ENCODE assay signal across 9 mouse cellular contexts in genomic region chr10:110372724-110373455, GRCm38 (mm10).
DNase-seq lines count a peak whose midpoint lies in the region; ATAC-seq and TF ChIP-seq lines count a peak whose summit lies in the region.
"Had no signal": no experiment of that assay in that cellular context is flagged by ENCODE, and none has a peak within 500 bp of the region (broad histone marks: within the 10 kb centered on the region; RNA-seq: fewer than 3 reads in every experiment).

No protein-coding gene starts in this region.

- no peak overlapping the region for H3K4me3 ChIP-seq in forebrain, embryonic 11.5 days (ENCODE audit: low read depth, low read length)
- no peak overlapping the region for H3K4me3 ChIP-seq in forebrain, embryonic 10.5 days
- no peak overlapping the region for H3K4me3 ChIP-seq in lung, embryonic 14.5 days (ENCODE audit: low read depth, low read length)
- no peak overlapping the region for H3K4me3 ChIP-seq in hindbrain, embryonic 13.5 days
- no peak overlapping the region for H3K4me3 ChIP-seq in neural tube, embryonic 14.5 days (ENCODE audit: low read depth, low read length)
- H3K4me3 ChIP-seq: heart, adult 2 months had no signal

- WGBS in forebrain, embryonic 11.5 days = 58% methylated on average over 11 of the region's 11 CpGs
- 75% methylated on average over 11 of the region's 11 CpGs for WGBS in forebrain, embryonic 10.5 days
- 56% methylated on average over 11 of the region's 11 CpGs for WGBS in lung, embryonic 14.5 days
- 36% methylated on average over 11 of the region's 11 CpGs for WGBS in hindbrain, embryonic 13.5 days
- 32% methylated on average over 11 of the region's 11 CpGs for WGBS in neural tube, embryonic 14.5 days

- no peaks in the 10 kb centered on the region for H3K36me3 ChIP-seq in forebrain, embryonic 11.5 days (ENCODE audit: control insufficient read depth, insufficient read depth, low read length)
- no peaks in the 10 kb centered on the region for H3K36me3 ChIP-seq in forebrain, embryonic 10.5 days (replicated peaks)
- no peaks in the 10 kb centered on the region for H3K36me3 ChIP-seq in lung, embryonic 14.5 days (ENCODE audit: insufficient read depth)
- no peaks in the 10 kb centered on the region for H3K36me3 ChIP-seq in hindbrain, embryonic 13.5 days
- no peaks in the 10 kb centered on the region for H3K36me3 ChIP-seq in neural tube, embryonic 14.5 days (ENCODE audit: control insufficient read depth, insufficient read depth, low read length)

- H3K9ac ChIP-seq in forebrain, embryonic 11.5 days (ENCODE audit: low read length) = no peak overlapping the region
- no peak overlapping the region for H3K9ac ChIP-seq in lung, embryonic 14.5 days
- 0 out of 2 replicates have a peak overlapping the region, but pooled peaks have one; percentile 24 for H3K9ac ChIP-seq in hindbrain, embryonic 13.5 days
- no peak overlapping the region for H3K9ac ChIP-seq in neural tube, embryonic 14.5 days (replicated peaks; ENCODE audit: low read depth, low read length)

- DNase-seq in forebrain, embryonic 11.5 days (ENCODE audit: low spot score) = no peak
- DNase-seq in forebrain, embryonic 10.5 days (ENCODE audit: extremely low spot score, low spot score) = no peak
- DNase-seq in lung, embryonic 14.5 days = peak; percentile 65
- no peak for DNase-seq in lung, postnatal 4 days
- no peak for DNase-seq in spleen, adult 18-20 months
- DNase-seq in natural killer cell, adult 2 months (ENCODE audit: low spot score in 2 of 2) = no peak
- DNase-seq: heart, adult 2 months had no signal

- ATAC-seq in forebrain, embryonic 11.5 days (replicated peaks; ENCODE audit: low FRiP score) = peak; percentile 82
- ATAC-seq in lung, embryonic 14.5 days (ENCODE audit: insufficient read depth) = 0 out of 2 replicates have a peak, but pooled peaks have one; percentile 35
- ATAC-seq in hindbrain, embryonic 13.5 days (ENCODE audit: low FRiP score) = peak; percentile 87
- peak; percentile 86 for ATAC-seq in neural tube, embryonic 14.5 days (ENCODE audit: low read depth)

- no peak overlapping the region; the same call in 1 of the 2 replicates for H3K27ac ChIP-seq in forebrain, embryonic 11.5 days (ENCODE audit: low read depth, low read length)
- H3K27ac ChIP-seq in forebrain, embryonic 10.5 days = no peak overlapping the region
- no peak overlapping the region for H3K27ac ChIP-seq in lung, embryonic 14.5 days (ENCODE audit: low read depth)
- H3K27ac ChIP-seq in hindbrain, embryonic 13.5 days = peak overlapping the region; percentile 85
- H3K27ac ChIP-seq in neural tube, embryonic 14.5 days (ENCODE audit: low read depth, low read length) = peak overlapping the region; percentile 69
- H3K27ac ChIP-seq: heart, adult 2 months had no signal

- no peak for TF ChIP-seq CTCF in lung, embryonic 14.5 days (IDR thresholded peaks at IDR 0.05; ENCODE audit: low read depth)

- H3K27me3 ChIP-seq in forebrain, embryonic 11.5 days (ENCODE audit: control insufficient read depth, insufficient read depth, low read length) = no peaks in the 10 kb centered on the region
- H3K27me3 ChIP-seq in forebrain, embryonic 10.5 days (ENCODE audit: poor library complexity, severe bottlenecking) = no peaks in the 10 kb centered on the region
- H3K27me3 ChIP-seq in lung, embryonic 14.5 days (ENCODE audit: insufficient read depth, low read length) = no peaks in the 10 kb centered on the region
- no peaks in the 10 kb centered on the region for H3K27me3 ChIP-seq in hindbrain, embryonic 13.5 days
- H3K27me3 ChIP-seq in neural tube, embryonic 14.5 days (ENCODE audit: control insufficient read depth, insufficient read depth, low read length) = no peaks in the 10 kb centered on the region

- no peak overlapping the region for H3K4me2 ChIP-seq in forebrain, embryonic 11.5 days (ENCODE audit: low read depth, low read length, severe bottlenecking)
- H3K4me2 ChIP-seq in lung, embryonic 14.5 days = no peak overlapping the region
- H3K4me2 ChIP-seq in hindbrain, embryonic 13.5 days = 0 out of 2 replicates have a peak overlapping the region, but pooled peaks have one; percentile 15
- peak overlapping the region; percentile 21; the same call in 1 of the 2 replicates for H3K4me2 ChIP-seq in neural tube, embryonic 14.5 days (ENCODE audit: low read depth, low read length)

- H3K4me1 ChIP-seq in forebrain, embryonic 11.5 days (replicated peaks; ENCODE audit: control insufficient read depth, insufficient read depth, low read length) = no peaks in the 10 kb centered on the region
- H3K4me1 ChIP-seq in forebrain, embryonic 10.5 days = peaks cover 7% of the 10 kb centered on the region; the same call in 1 of the 2 replicates
- H3K4me1 ChIP-seq in lung, embryonic 14.5 days (ENCODE audit: insufficient read depth) = no peaks in the 10 kb centered on the region
- peaks cover 15% of the 10 kb centered on the region for H3K4me1 ChIP-seq in hindbrain, embryonic 13.5 days (replicated peaks)
- peaks cover 10% of the 10 kb centered on the region for H3K4me1 ChIP-seq in neural tube, embryonic 14.5 days (ENCODE audit: control insufficient read depth, insufficient read depth, low read length)

- H3K9me3 ChIP-seq in forebrain, embryonic 11.5 days (ENCODE audit: control insufficient read depth, low read length) = no peaks in the 10 kb centered on the region
- H3K9me3 ChIP-seq in forebrain, embryonic 10.5 days = no peaks in the 10 kb centered on the region
- no peaks in the 10 kb centered on the region for H3K9me3 ChIP-seq in lung, embryonic 14.5 days (ENCODE audit: low read depth, low read length)
- H3K9me3 ChIP-seq in hindbrain, embryonic 13.5 days = no peaks in the 10 kb centered on the region
- H3K9me3 ChIP-seq in neural tube, embryonic 14.5 days (ENCODE audit: control insufficient read depth, low read length) = no peaks in the 10 kb centered on the region

Comparison
In these comparisons a context has a peak if more than half of its experiments do, and no peak if none do; other contexts are left out.
1. ATAC-seq: peak in every context shown above with its lines; median percentile 87 in hindbrain, embryonic 13.5 days; 86 in neural tube, embryonic 14.5 days; 82 in forebrain, embryonic 11.5 days; 35 in lung, embryonic 14.5 days.
2. H3K27ac ChIP-seq: peak in hindbrain, embryonic 13.5 days (single experiment) and neural tube, embryonic 14.5 days (single experiment); none in forebrain, embryonic 11.5 days (single experiment), forebrain, embryonic 10.5 days (single experiment) and lung, embryonic 14.5 days (single experiment).
3. H3K4me2 ChIP-seq: peak in hindbrain, embryonic 13.5 days (single experiment) and neural tube, embryonic 14.5 days (single experiment); none in forebrain, embryonic 11.5 days (single experiment) and lung, embryonic 14.5 days (single experiment).